Mouse (Mus musculus): ENCODE data around the gene Trio. TPM values are rescaled to one million over a fixed set of nuclear protein-coding genes. Genes with fewer than 3 reads are reported as not detected.

The Trio gene
- polyA plus RNA-seq, 1 experiment from 2014 or later, result 2.8 TPM

DNA sequence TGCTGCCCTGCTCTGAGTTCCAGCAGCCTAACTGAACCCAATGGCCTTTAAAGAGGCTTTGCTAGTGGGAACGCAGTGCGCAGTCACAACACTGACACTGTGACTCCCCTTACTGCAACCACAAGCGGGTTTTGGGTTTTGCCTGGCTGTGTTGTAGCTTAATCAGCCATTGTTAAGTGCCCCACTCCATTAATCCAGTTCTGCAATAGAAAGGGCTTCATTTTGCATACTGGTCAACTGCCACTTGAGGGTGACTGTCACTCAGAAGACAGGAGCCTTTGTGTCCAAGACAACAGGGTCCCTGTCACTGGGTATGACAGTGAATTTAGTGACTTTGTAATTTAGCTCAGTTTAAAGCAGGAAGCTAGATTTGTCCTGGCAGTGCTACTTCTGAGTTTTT is 23.1 kb downstream of the Trio start:
- Histone ChIP-seq H3K9ac (no peak overlapping the region), H3K9me3 (replicated peaks) (no peaks in the 10 kb centered on the region), H3K4me1 (replicated peaks) (peaks cover 12% of the 10 kb centered on the region), H3K4me2 (no peak overlapping the region), H3K27me3 (no peaks in the 10 kb centered on the region), H3K27ac (replicated peaks) (no peak overlapping the region), H3K36me3 (replicated peaks) (no peaks in the 10 kb centered on the region), H3K4me3 (replicated peaks) (no peak overlapping the region)
- no peak for ATAC-seq (ENCODE audit: insufficient read depth)
- 66% methylated on average over 3 of the region's 3 CpGs for WGBS (ENCODE audit: insufficient replicate concordance)

- 39% methylated on average over 4 of the region's 4 CpGs for WGBS (ENCODE audit: insufficient replicate concordance)
- no peak for ATAC-seq (ENCODE audit: insufficient read depth)
These were observed 24.3 kb downstream of the Trio start for GRCm38 (mm10) chr15:28001299-28001698.

DNA sequence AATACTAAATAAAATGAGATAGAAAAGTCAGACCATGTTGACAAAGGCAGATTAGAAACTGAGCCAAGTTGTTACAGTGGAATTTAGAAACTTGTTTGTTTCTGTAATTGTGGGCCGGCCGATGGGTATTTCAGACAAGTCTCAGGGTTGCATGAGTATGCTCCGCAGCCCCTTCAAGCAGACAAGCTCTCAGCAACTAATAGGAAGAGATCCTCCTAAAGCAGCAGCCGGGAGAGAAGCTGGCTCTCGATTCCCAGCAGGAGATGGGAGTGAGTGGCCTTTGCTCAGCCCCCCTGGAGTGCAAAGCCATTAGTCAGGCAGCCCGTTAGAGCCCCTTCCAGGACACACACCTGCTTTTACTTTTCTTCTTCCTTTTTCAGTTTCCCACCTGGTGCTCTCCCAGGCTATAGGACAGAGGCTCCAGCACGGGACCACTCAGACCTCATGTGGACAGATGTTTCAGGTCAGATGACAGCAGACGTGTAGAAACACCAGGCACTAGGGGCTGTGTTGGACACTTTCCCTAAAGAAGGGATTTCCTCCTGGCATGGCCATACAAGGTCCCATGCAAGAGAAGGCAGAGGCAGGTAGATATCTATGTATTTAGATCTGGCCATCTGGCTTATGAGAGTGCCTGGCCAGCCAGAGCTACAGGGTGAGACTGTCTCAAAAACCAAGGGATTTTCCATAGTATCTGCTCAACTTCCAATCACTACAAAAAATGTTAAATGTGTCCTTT is 26.9 kb downstream of the Trio start:
- ATAC-seq (ENCODE audit: insufficient read depth), result no peak
- no peaks in the 10 kb centered on the region for H3K27me3 ChIP-seq
- no peak overlapping the region for H3K4me3 ChIP-seq (replicated peaks)
- no peaks in the 10 kb centered on the region for H3K9me3 ChIP-seq (replicated peaks)
- no peak overlapping the region for H3K27ac ChIP-seq (replicated peaks)
- no peak overlapping the region for H3K4me2 ChIP-seq
- no peaks in the 10 kb centered on the region for H3K36me3 ChIP-seq (replicated peaks)
- H3K4me1 ChIP-seq (replicated peaks), result peaks cover 25% of the 10 kb centered on the region
- WGBS (ENCODE audit: insufficient replicate concordance), result 56% methylated on average over 8 of the region's 8 CpGs
- H3K9ac ChIP-seq, result no peak overlapping the region

More at GRCm38 (mm10) chr15:28001299-28001698, 24.3 kb downstream of the Trio start:
- Histone ChIP-seq H3K36me3 (replicated peaks) (no peaks in the 10 kb centered on the region), H3K9me3 (replicated peaks) (no peaks in the 10 kb centered on the region), H3K27ac (replicated peaks) (no peak overlapping the region), H3K4me3 (replicated peaks) (no peak overlapping the region), H3K27me3 (no peaks in the 10 kb centered on the region), H3K9ac (no peak overlapping the region), H3K4me2 (no peak overlapping the region), H3K4me1 (replicated peaks) (peaks cover 16% of the 10 kb centered on the region)

DNA sequence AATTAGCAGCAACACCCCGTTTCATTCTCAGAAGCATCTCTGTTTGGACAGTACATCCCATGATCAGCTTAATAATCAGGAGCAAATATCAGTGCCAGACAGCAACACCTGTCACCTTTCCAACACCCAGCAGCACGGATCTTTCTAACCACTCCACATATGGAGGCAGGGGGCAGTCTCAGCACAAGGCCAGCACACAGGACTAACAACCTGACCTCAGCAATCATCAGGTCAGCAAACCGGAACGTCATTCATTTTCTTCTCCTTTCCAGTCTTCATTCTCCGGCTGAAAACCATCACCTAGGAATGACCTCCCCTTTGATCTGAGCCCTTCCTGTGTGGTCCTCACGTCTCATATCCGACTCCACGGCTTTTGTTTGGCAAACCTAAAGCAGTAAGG is 27.7 kb downstream of the Trio start:
- H3K9me3 ChIP-seq (replicated peaks), result no peaks in the 10 kb centered on the region
- WGBS (ENCODE audit: insufficient replicate concordance), result 41% methylated on average over 8 of the region's 8 CpGs
- H3K9ac ChIP-seq, result no peak overlapping the region
- no peak overlapping the region for H3K4me2 ChIP-seq
- H3K4me1 ChIP-seq (replicated peaks), result peaks cover 29% of the 10 kb centered on the region
- ATAC-seq (ENCODE audit: insufficient read depth), result no peak
- no peak overlapping the region for H3K27ac ChIP-seq (replicated peaks)
- H3K36me3 ChIP-seq (replicated peaks), result no peaks in the 10 kb centered on the region
- no peak overlapping the region for H3K4me3 ChIP-seq (replicated peaks)
- no peaks in the 10 kb centered on the region for H3K27me3 ChIP-seq

DNA sequence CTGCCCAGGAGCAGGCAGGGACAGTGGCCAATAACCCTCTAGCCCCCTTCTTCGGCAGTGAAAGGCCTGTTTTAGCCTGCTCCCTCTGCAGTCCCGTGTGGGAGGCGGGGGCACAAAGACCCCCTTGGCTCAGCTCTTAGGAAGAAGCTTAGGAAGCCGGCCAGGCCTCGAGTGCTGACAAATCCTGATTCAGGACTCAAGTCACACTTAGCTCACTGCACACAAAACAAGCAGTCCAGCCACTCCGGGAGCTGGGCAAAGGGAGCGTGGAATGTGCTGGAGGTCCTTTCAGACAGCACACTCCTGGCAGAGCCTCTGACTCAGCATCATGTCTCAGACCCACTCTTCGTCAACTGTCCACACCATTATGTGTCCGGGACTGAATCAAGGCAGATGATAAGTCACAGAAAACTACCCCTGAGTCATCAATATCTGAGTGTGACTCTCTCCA is 28.2 kb downstream of the Trio start:
- no peak overlapping the region for H3K27ac ChIP-seq (replicated peaks)
- H3K9ac ChIP-seq, result no peak overlapping the region
- no peaks in the 10 kb centered on the region for H3K27me3 ChIP-seq
- WGBS (ENCODE audit: insufficient replicate concordance), result 59% methylated on average over 9 of the region's 9 CpGs
- no peaks in the 10 kb centered on the region for H3K9me3 ChIP-seq (replicated peaks)
- no peak for ATAC-seq (ENCODE audit: insufficient read depth)
- no peak overlapping the region for H3K4me3 ChIP-seq (replicated peaks)
- no peaks in the 10 kb centered on the region for H3K36me3 ChIP-seq (replicated peaks)
- H3K4me2 ChIP-seq, result no peak overlapping the region
- H3K4me1 ChIP-seq (replicated peaks), result peaks cover 29% of the 10 kb centered on the region

GRCm38 (mm10) chr15:27996750-27997149 is 28.9 kb downstream of the Trio start:
- no peak for ATAC-seq (ENCODE audit: insufficient read depth)
- no peak overlapping the region for H3K9ac ChIP-seq
- H3K4me2 ChIP-seq, result no peak overlapping the region
- no peaks in the 10 kb centered on the region for H3K9me3 ChIP-seq (replicated peaks)
- peaks cover 33% of the 10 kb centered on the region for H3K4me1 ChIP-seq (replicated peaks)
- H3K4me3 ChIP-seq (replicated peaks), result no peak overlapping the region
- 70% methylated on average over 4 of the region's 4 CpGs for WGBS (ENCODE audit: insufficient replicate concordance)
- no peak overlapping the region for H3K27ac ChIP-seq (replicated peaks)
- no peaks in the 10 kb centered on the region for H3K27me3 ChIP-seq
- no peaks in the 10 kb centered on the region for H3K36me3 ChIP-seq (replicated peaks)

DNA sequence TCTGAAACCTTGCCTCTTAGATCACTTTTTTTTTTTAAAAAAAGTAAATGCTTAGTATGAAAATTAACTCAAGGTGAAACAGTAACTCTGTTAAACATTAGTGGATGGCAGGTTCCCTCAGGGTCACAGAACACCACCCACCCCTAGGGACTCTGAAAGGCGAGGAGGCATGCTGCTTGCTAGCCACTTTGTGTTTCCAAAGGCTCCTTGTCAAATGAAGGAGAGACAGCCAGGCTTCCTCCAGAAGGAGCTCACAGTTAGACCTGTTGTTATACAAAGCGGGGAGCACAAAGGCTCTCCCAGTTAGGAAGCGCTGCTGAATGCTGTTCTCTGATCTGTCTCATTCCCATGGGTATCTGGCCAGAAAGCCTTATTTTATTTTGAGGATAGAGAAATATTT is 30.2 kb downstream of the Trio start:
- WGBS (ENCODE audit: insufficient replicate concordance), result 49% methylated on average over 3 of the region's 3 CpGs
- Histone ChIP-seq H3K4me1 (replicated peaks) (peaks cover 39% of the 10 kb centered on the region), H3K9me3 (replicated peaks) (no peaks in the 10 kb centered on the region), H3K9ac (no peak overlapping the region), H3K27me3 (no peaks in the 10 kb centered on the region), H3K4me2 (0 out of 2 replicates have a peak overlapping the region, but pooled peaks have one; percentile 7), H3K27ac (replicated peaks) (0 out of 2 replicates have a peak overlapping the region, but pooled peaks have one; percentile 6), H3K4me3 (replicated peaks) (no peak overlapping the region), H3K36me3 (replicated peaks) (no peaks in the 10 kb centered on the region)
- no peak for ATAC-seq (ENCODE audit: insufficient read depth)

- H3K4me1 ChIP-seq (replicated peaks), result peaks cover 39% of the 10 kb centered on the region
- H3K27me3 ChIP-seq, result no peaks in the 10 kb centered on the region
- no peak overlapping the region for H3K9ac ChIP-seq
- no peak overlapping the region for H3K4me3 ChIP-seq (replicated peaks)
- no peak for ATAC-seq (ENCODE audit: insufficient read depth)
- 72% methylated on average over 13 of the region's 13 CpGs for WGBS (ENCODE audit: insufficient replicate concordance)
- H3K9me3 ChIP-seq (replicated peaks), result no peaks in the 10 kb centered on the region
- H3K4me2 ChIP-seq, result peak overlapping the region; percentile 13
- H3K27ac ChIP-seq (replicated peaks), result no peak overlapping the region
- no peaks in the 10 kb centered on the region for H3K36me3 ChIP-seq (replicated peaks)
These were observed 30.8 kb downstream of the Trio start for GRCm38 (mm10) chr15:27994870-27995269.

DNA sequence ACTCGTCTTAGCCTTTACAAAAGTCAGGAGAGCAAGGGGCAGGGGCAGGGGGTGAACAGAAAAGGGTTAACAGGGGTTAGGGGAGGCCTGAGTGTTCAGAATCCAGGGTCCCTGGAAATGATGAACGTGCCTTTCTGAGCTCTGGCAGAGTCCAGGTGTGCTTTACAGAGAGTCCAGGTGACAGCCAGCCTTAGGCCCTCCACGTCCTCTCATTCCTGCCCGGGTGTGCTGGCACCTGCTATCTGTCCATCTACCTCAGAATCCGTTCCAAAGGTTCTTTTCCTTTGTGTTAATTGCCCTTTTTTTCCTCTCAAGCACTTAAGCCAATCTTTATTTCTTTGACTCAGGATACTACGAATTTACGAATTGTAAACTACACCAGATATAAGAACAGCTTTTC is 32.1 kb downstream of the Trio start:
- no peak overlapping the region for H3K9ac ChIP-seq
- no peak overlapping the region for H3K27ac ChIP-seq (replicated peaks)
- peaks cover 33% of the 10 kb centered on the region for H3K4me1 ChIP-seq (replicated peaks)

GRCm38 (mm10) chr15:27992596-27992995 is 33.1 kb downstream of the Trio start:
- H3K4me1 ChIP-seq (replicated peaks), result peaks cover 31% of the 10 kb centered on the region
- no peak overlapping the region for H3K4me3 ChIP-seq (replicated peaks)
- H3K9ac ChIP-seq, result no peak overlapping the region
- H3K4me2 ChIP-seq, result no peak overlapping the region
- no peaks in the 10 kb centered on the region for H3K27me3 ChIP-seq
- no peaks in the 10 kb centered on the region for H3K36me3 ChIP-seq (replicated peaks)
- no peak overlapping the region for H3K27ac ChIP-seq (replicated peaks)
- ATAC-seq (ENCODE audit: insufficient read depth), result no peak; the same call in 1 of the 2 replicates
- 42% methylated on average over 5 of the region's 5 CpGs for WGBS (ENCODE audit: insufficient replicate concordance)
- H3K9me3 ChIP-seq (replicated peaks), result no peaks in the 10 kb centered on the region

More for the DNA sequence above, 32.1 kb downstream of the Trio start:
- ATAC-seq (ENCODE audit: insufficient read depth), result no peak
- 51% methylated on average over 7 of the region's 7 CpGs for WGBS (ENCODE audit: insufficient replicate concordance)
- no peaks in the 10 kb centered on the region for H3K9me3 ChIP-seq (replicated peaks)
- H3K4me2 ChIP-seq, result no peak overlapping the region
- H3K36me3 ChIP-seq (replicated peaks), result no peaks in the 10 kb centered on the region
- H3K4me3 ChIP-seq (replicated peaks), result no peak overlapping the region
- H3K27me3 ChIP-seq, result no peaks in the 10 kb centered on the region

DNA sequence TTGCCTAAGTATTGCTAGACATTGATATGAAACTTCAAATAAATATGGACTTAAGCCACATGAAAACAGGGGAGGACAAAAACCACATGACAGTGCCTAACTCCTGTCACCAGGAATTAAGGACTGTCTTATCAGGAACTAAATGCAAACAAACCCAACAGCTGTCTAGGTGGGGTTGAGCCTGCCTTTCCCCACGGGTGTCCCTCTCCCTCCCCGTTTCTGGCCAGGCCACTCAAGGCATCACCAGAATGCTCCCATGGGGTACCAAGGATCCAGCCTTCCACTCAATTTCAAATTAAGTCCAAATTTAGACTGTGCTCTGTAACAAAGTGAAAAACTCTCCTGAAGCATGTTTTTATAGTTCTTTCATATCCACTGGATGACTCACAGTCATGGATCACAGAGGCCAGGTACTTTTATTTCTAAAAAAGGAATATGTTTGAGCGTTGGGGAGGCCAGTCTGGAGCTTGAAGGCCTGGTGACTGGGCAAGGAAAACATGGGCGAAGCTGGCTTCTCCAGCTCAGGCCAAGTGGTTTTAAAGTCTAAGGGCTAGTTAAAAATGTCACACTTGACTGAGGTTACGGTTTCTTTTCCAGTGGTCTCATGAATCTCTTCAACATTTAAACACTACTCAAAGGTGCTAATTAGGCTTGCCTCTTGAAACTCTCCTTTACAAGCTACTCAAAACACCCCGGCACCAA is 33.6 kb downstream of the Trio start:
- no peak overlapping the region for H3K27ac ChIP-seq (replicated peaks)
- ATAC-seq (ENCODE audit: insufficient read depth), result no peak
- H3K27me3 ChIP-seq, result no peaks in the 10 kb centered on the region

More for the DNA sequence above, 33.6 kb downstream of the Trio start:
- Histone ChIP-seq H3K9me3 (replicated peaks) (no peaks in the 10 kb centered on the region), H3K36me3 (replicated peaks) (no peaks in the 10 kb centered on the region), H3K9ac (no peak overlapping the region), H3K4me2 (no peak overlapping the region), H3K4me3 (replicated peaks) (no peak overlapping the region), H3K4me1 (replicated peaks) (peaks cover 28% of the 10 kb centered on the region)
- WGBS (ENCODE audit: insufficient replicate concordance), result 40% methylated on average over 6 of the region's 6 CpGs

All from liver, embryonic 15.5 days (tissue).